Mouse (Mus musculus): ENCODE measurements around the gene Cpne2. TPM values are rescaled to one million over a fixed set of nuclear protein-coding genes. Genes with fewer than 3 reads are reported as not detected.

The Cpne2 gene
- polyA plus RNA-seq, 1 experiment from 2014 or later, result 5.8 TPM

DNA sequence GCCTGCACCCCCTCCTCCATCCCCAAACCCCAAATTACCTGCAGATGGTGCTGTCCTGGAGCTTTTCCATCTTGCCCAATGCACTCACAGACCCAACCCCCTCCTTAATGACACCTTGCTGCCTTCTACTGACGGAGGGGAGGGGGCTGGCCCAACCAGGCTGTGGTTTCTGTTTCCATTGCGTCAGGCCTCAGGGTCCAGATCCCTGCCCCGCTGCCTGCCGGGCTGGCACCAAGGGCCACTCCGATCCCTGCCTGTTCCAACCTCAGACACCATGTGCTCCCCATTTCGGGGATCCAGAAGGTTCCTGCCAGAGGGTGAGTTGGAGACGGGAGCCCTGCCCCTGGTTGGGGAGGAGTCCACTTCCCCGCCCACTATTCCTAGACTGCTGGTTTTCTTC is 11.2 kb downstream of the Cpne2 start:
- H3K27me3 ChIP-seq (ENCODE audit: control insufficient read depth, insufficient read depth, low read length), result no peaks in the 10 kb centered on the region

DNA sequence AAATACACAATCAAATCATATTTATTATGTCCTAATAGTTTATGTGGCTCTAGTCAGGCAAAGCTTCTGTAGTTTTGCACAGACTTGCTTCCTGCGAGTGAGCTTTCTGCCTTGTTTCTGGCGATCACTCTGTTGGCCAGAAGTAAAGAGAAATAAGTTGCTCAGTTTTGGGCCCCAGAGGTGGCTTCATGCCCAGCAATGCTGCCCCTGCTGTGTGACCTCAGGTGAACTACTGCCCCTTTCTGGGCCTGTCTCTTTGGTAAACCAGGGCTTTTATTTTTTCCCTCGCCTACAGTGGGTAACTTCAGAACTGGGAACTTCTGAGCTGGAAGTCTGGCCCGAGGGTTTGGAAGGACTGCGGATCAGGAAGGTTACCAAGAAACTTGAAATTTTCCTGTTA is 16.3 kb downstream of the Cpne2 start:
- H3K27me3 ChIP-seq (ENCODE audit: control insufficient read depth, insufficient read depth, low read length), result no peaks in the 10 kb centered on the region
- no peaks in the 10 kb centered on the region for H3K9me3 ChIP-seq (replicated peaks; ENCODE audit: control insufficient read depth, low read length)
- no peak overlapping the region for H3K27ac ChIP-seq (ENCODE audit: low read length)
- ATAC-seq (replicated peaks; ENCODE audit: extremely low read depth, insufficient read depth, low FRiP score), result no peak
- H3K4me1 ChIP-seq (ENCODE audit: control insufficient read depth, insufficient read depth, low read length), result peaks cover 8% of the 10 kb centered on the region
- 79% methylated on average over 5 of the region's 5 CpGs for WGBS
- no peaks in the 10 kb centered on the region for H3K36me3 ChIP-seq (ENCODE audit: control insufficient read depth, insufficient read depth)
- no peak overlapping the region for H3K9ac ChIP-seq (ENCODE audit: low read length)
- H3K4me2 ChIP-seq (ENCODE audit: low read depth, low read length), result no peak overlapping the region
- H3K4me3 ChIP-seq (ENCODE audit: low read length), result no peak overlapping the region

More for the DNA sequence above, 11.2 kb downstream of the Cpne2 start:
- Histone ChIP-seq H3K27ac (ENCODE audit: low read length) (no peak overlapping the region), H3K36me3 (ENCODE audit: control insufficient read depth, insufficient read depth) (no peaks in the 10 kb centered on the region), H3K4me1 (ENCODE audit: control insufficient read depth, insufficient read depth, low read length) (no peaks in the 10 kb centered on the region), H3K4me3 (ENCODE audit: low read length) (no peak overlapping the region), H3K9me3 (replicated peaks; ENCODE audit: control insufficient read depth, low read length) (no peaks in the 10 kb centered on the region), H3K4me2 (ENCODE audit: low read depth, low read length) (no peak overlapping the region), H3K9ac (ENCODE audit: low read length) (no peak overlapping the region)
- no peak for ATAC-seq (replicated peaks; ENCODE audit: extremely low read depth, insufficient read depth, low FRiP score)
- 57% methylated on average over 8 of the region's 8 CpGs for WGBS

DNA sequence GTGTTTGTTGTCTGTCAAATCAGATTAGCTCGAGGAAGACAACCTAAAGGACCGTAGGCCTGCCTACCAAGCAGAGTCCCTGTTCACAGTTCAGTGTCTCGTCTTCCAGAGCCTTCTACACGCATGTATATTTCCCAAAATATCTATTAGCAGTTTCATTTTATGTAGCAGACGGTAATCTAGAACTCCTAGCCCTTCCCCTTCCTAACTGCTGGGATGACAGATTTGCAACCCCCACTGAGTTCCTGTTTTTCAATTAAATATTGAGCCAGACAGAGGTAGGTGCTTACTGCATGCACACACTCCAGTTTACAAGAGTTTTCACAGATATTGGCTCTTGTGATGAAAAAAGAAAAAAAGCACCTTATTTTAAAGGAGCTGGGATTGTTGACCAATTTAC is 16.7 kb downstream of the Cpne2 start:
- H3K4me2 ChIP-seq (ENCODE audit: low read depth, low read length), result no peak overlapping the region
- no peaks in the 10 kb centered on the region for H3K36me3 ChIP-seq (ENCODE audit: control insufficient read depth, insufficient read depth)
- no peak overlapping the region for H3K9ac ChIP-seq (ENCODE audit: low read length)
- no peak overlapping the region for H3K27ac ChIP-seq (ENCODE audit: low read length)
- no peaks in the 10 kb centered on the region for H3K27me3 ChIP-seq (ENCODE audit: control insufficient read depth, insufficient read depth, low read length)
- peaks cover 8% of the 10 kb centered on the region for H3K4me1 ChIP-seq (ENCODE audit: control insufficient read depth, insufficient read depth, low read length)
- no peaks in the 10 kb centered on the region for H3K9me3 ChIP-seq (replicated peaks; ENCODE audit: control insufficient read depth, low read length)
- 52% methylated on average over 5 of the region's 5 CpGs for WGBS
- no peak for ATAC-seq (replicated peaks; ENCODE audit: extremely low read depth, insufficient read depth, low FRiP score)
- no peak overlapping the region for H3K4me3 ChIP-seq (ENCODE audit: low read length)

DNA sequence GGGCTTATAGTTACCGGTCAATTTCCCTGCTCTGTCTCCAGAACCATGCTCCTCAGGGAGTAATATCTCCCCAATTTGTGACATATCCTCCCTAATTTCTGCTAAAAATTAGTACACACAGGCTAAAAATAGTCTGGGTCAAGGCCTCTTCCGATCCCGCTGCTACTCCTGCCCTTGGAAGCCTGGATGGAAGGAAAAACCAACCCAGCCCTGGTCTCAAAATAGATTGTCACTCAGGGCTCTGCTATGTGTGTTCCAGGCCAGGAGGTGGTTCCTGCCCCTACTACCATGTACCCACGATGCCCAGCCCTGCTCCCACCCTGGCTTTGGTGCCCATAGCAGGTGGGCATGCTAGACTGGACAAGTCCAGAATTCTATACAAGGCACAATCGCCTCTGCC is 17.2 kb downstream of the Cpne2 start:
- Histone ChIP-seq H3K36me3 (ENCODE audit: control insufficient read depth, insufficient read depth) (no peaks in the 10 kb centered on the region), H3K9me3 (replicated peaks; ENCODE audit: control insufficient read depth, low read length) (no peaks in the 10 kb centered on the region), H3K4me2 (ENCODE audit: low read depth, low read length) (no peak overlapping the region), H3K4me1 (ENCODE audit: control insufficient read depth, insufficient read depth, low read length) (peaks cover 8% of the 10 kb centered on the region), H3K27me3 (ENCODE audit: control insufficient read depth, insufficient read depth, low read length) (no peaks in the 10 kb centered on the region), H3K4me3 (ENCODE audit: low read length) (no peak overlapping the region), H3K9ac (ENCODE audit: low read length) (no peak overlapping the region), H3K27ac (ENCODE audit: low read length) (no peak overlapping the region)
- WGBS, result 50% methylated on average over 5 of the region's 5 CpGs
- peak; percentile 68; the same call in 1 of the 2 replicates for ATAC-seq (replicated peaks; ENCODE audit: extremely low read depth, insufficient read depth, low FRiP score)

DNA sequence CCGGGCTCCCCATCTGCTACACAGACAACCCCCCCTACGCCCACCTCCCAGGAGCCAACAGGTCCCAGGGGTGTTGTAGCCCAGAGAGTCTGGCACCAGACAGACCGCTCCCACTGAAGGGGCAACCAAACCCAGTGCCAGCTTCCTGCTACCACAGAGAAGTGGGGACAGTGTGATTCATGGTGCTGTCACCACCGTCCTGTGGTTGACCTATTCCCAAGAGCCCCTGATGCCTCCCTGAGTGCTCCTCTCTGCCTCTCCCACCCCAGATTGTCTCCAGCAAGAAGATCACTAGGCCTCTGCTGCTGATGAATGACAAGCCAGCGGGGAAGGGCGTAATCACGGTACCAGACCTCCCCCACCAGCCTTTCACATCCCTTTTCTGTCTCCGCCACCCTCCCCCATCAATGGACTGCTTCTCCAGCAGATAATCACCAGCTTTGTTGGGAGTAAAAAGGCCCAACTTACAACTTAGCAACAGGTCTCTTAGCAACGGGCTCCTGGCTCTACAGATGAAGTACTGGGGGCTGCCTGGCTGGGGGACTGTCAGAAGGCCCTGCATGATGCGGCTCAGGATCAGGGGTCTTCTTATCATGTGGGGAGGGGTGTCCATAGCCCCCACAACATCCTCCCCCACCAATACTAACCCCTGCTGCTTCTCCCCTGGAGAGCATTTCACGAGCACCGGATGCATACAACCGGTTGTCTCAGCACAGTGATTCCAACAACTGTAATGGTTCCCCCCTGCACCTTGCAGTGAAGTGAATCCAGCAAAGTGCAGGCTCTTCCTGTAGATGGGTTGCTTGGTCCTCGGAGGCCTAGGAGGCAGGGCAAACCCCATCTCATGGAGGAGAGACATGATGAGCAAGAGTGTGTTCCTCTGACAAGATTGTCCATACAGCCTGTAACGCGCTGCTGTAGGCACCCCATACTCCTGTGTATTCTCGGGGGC is 19.0 kb downstream of the Cpne2 start:
- Histone ChIP-seq H3K4me1 (ENCODE audit: control insufficient read depth, insufficient read depth, low read length) (peaks cover 8% of the 10 kb centered on the region), H3K27me3 (ENCODE audit: control insufficient read depth, insufficient read depth, low read length) (no peaks in the 10 kb centered on the region), H3K4me3 (ENCODE audit: low read length) (no peak overlapping the region), H3K27ac (ENCODE audit: low read length) (no peak overlapping the region), H3K9me3 (replicated peaks; ENCODE audit: control insufficient read depth, low read length) (no peaks in the 10 kb centered on the region), H3K4me2 (ENCODE audit: low read depth, low read length) (no peak overlapping the region), H3K36me3 (ENCODE audit: control insufficient read depth, insufficient read depth) (no peaks in the 10 kb centered on the region), H3K9ac (ENCODE audit: low read length) (no peak overlapping the region)
- 58% methylated on average over 17 of the region's 17 CpGs for WGBS
- no peak for ATAC-seq (replicated peaks; ENCODE audit: extremely low read depth, insufficient read depth, low FRiP score)

DNA sequence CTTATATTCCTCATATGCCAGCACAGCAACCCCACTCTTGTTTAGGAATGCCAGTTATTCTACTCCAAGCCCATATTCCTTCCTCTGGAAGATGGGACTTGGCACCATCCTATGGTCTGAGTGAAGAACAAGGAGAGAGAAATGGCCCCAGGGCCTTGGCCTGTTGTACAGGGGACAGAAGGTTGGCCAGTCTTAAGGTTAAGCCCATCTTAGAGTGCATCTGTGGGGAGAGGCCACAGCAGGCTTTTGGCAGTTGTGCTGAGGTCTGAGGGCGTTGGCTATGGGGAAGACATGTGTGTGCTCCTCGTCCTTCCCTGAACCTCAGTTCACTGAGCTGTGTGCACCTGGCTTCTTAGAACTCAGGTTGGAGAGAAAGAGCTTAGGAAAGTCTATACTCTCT is 19.9 kb downstream of the Cpne2 start:
- Histone ChIP-seq H3K27ac (ENCODE audit: low read length) (no peak overlapping the region), H3K4me3 (ENCODE audit: low read length) (no peak overlapping the region), H3K9me3 (replicated peaks; ENCODE audit: control insufficient read depth, low read length) (no peaks in the 10 kb centered on the region), H3K9ac (ENCODE audit: low read length) (no peak overlapping the region), H3K27me3 (ENCODE audit: control insufficient read depth, insufficient read depth, low read length) (no peaks in the 10 kb centered on the region), H3K4me1 (ENCODE audit: control insufficient read depth, insufficient read depth, low read length) (peaks cover 8% of the 10 kb centered on the region), H3K36me3 (ENCODE audit: control insufficient read depth, insufficient read depth) (no peaks in the 10 kb centered on the region), H3K4me2 (ENCODE audit: low read depth, low read length) (no peak overlapping the region)
- ATAC-seq (replicated peaks; ENCODE audit: extremely low read depth, insufficient read depth, low FRiP score), result no peak
- 85% methylated on average over 2 of the region's 2 CpGs for WGBS

DNA sequence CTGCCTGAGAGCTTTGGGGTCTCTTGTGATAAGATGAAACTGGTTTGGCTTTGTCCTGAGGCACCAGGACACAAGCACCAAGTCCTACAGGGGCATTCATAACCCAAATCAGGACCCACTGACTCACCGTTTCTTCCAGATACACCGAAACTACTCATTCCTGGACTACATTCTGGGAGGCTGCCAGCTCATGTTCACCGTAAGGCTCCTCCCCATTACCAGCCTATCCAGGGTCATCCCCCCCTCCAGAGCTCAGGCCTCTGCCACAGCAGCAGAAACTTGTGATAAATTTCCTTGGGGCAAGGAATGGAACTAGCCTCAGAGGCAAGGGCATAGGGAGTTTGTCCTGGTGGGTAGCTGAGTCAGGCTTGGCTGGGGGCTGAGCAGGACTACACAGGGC is 24.5 kb downstream of the Cpne2 start:
- Histone ChIP-seq H3K9me3 (replicated peaks; ENCODE audit: control insufficient read depth, low read length) (no peaks in the 10 kb centered on the region), H3K4me1 (ENCODE audit: control insufficient read depth, insufficient read depth, low read length) (no peaks in the 10 kb centered on the region), H3K4me3 (ENCODE audit: low read length) (no peak overlapping the region), H3K9ac (ENCODE audit: low read length) (no peak overlapping the region), H3K4me2 (ENCODE audit: low read depth, low read length) (no peak overlapping the region), H3K27me3 (ENCODE audit: control insufficient read depth, insufficient read depth, low read length) (no peaks in the 10 kb centered on the region), H3K27ac (ENCODE audit: low read length) (no peak overlapping the region), H3K36me3 (ENCODE audit: control insufficient read depth, insufficient read depth) (no peaks in the 10 kb centered on the region)
- no peak for ATAC-seq (replicated peaks; ENCODE audit: extremely low read depth, insufficient read depth, low FRiP score)
- WGBS, result 58% methylated on average over 3 of the region's 3 CpGs

DNA sequence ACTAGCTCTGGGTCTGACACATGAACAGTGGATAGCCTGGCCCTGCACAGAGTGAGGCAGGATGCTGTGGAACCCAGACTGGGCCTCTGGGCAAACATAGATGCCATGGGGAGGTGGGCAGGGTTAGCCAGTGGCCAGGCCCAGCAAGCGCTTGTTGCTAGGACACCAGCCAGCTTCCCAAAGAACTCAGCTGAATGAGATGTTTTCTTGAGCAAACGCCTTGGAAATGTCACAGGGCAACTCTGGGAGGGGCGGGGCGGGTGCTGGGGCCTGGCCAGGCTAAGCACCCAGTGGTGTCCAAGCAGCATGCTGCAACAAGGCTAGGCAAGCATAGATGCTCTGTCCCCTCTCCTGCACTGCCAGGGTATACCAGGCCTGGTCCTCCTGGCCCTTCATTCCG is 28.5 kb downstream of the Cpne2 start:
- no peak for ATAC-seq (replicated peaks; ENCODE audit: extremely low read depth, insufficient read depth, low FRiP score)
- WGBS, result 79% methylated on average over 5 of the region's 5 CpGs
- Histone ChIP-seq H3K36me3 (ENCODE audit: control insufficient read depth, insufficient read depth) (no peaks in the 10 kb centered on the region), H3K9ac (ENCODE audit: low read length) (no peak overlapping the region), H3K9me3 (replicated peaks; ENCODE audit: control insufficient read depth, low read length) (no peaks in the 10 kb centered on the region), H3K4me1 (ENCODE audit: control insufficient read depth, insufficient read depth, low read length) (no peaks in the 10 kb centered on the region), H3K27me3 (ENCODE audit: control insufficient read depth, insufficient read depth, low read length) (no peaks in the 10 kb centered on the region), H3K4me3 (ENCODE audit: low read length) (no peak overlapping the region), H3K27ac (ENCODE audit: low read length) (no peak overlapping the region), H3K4me2 (ENCODE audit: low read depth, low read length) (no peak overlapping the region)

DNA sequence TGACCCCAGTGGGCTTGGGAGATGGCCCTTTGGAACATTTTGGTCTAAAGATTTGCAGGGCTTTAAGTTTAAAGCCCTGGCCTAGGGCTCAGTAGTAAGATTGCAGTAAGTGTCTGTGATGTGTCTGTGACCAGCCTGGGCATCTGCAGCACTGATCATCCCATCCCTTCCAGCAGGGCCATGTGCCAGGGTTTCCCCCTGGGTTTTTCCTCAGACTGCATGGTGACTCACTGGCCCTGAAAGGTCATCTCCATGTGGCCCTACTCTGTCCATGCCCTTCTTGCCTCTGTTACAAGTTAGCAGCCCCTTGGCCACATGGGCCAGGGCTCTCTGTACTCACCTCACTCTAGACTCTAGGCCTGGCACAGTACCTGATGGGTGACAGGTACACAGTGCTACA is 31.6 kb downstream of the Cpne2 start:
- Histone ChIP-seq H3K4me3 (ENCODE audit: low read length) (no peak overlapping the region), H3K9me3 (replicated peaks; ENCODE audit: control insufficient read depth, low read length) (no peaks in the 10 kb centered on the region), H3K27me3 (ENCODE audit: control insufficient read depth, insufficient read depth, low read length) (no peaks in the 10 kb centered on the region), H3K9ac (ENCODE audit: low read length) (no peak overlapping the region), H3K36me3 (ENCODE audit: control insufficient read depth, insufficient read depth) (no peaks in the 10 kb centered on the region), H3K4me2 (ENCODE audit: low read depth, low read length) (no peak overlapping the region), H3K4me1 (ENCODE audit: control insufficient read depth, insufficient read depth, low read length) (no peaks in the 10 kb centered on the region), H3K27ac (ENCODE audit: low read length) (no peak overlapping the region)
- ATAC-seq (replicated peaks; ENCODE audit: extremely low read depth, insufficient read depth, low FRiP score), result no peak

Data from heart, embryonic 16.5 days (tissue).